Mouse (Mus musculus) MEL (cell line): ENCODE data around the gene Gm49396. TPM values are rescaled to one million over a fixed set of nuclear protein-coding genes. Genes with fewer than 3 reads are reported as not detected.
A peak's percentile ranks its signal among the peaks of the same experiment; 100 is the strongest.

Experiments used
- DNase-seq: peaks from one replicate; pipeline ENCODE4 v3.0.0; 2011; ENCODE audit warnings: low read depth, low spot score
- H3K27ac ChIP-seq: 2 replicates; pipeline ENCODE4 v1.5.1; 2012; ENCODE audit warnings: low read depth, mild to moderate bottlenecking, control low read depth, low read length, moderate library complexity; ENCODE audit not compliant: control insufficient read depth
- H3K27me3 ChIP-seq, 2 experiments: fragments of 150-350 bp in 1 of 2; sonication (generic) in 1 of 2; 2 replicates each; pipeline ENCODE4 v1.6.1; 2012; ENCODE audit warnings: low read length in 2 of 2, mild to moderate bottlenecking in 2 of 2, improper control_type of control experiment in 1 of 2, moderate library complexity in 1 of 2; ENCODE audit not compliant: insufficient read depth in 2 of 2, control insufficient read depth in 1 of 2
- H3K36me3 ChIP-seq, 2 experiments: 2 replicates each; pipeline ENCODE4 v1.6.1; 2012 to 2014; ENCODE audit warnings: low read length in 2 of 2, improper control_type of control experiment in 1 of 2, inconsistent platforms in 1 of 2, mild to moderate bottlenecking in 1 of 2; ENCODE audit not compliant: insufficient read depth in 2 of 2, control insufficient read depth in 1 of 2
- H3K4me1 ChIP-seq, 2 experiments: fragments of 150-350 bp in 1 of 2; sonication (generic) in 1 of 2; 2 replicates each; pipeline ENCODE4 v1.6.1; 2012; ENCODE audit warnings: low read length in 2 of 2, improper control_type of control experiment in 1 of 2, mild to moderate bottlenecking in 1 of 2; ENCODE audit not compliant: insufficient read depth in 2 of 2, control insufficient read depth in 1 of 2
- H3K4me3 ChIP-seq, 2 experiments: fragments of 150-350 bp in 1 of 2; sonication (generic) in 1 of 2; 2 replicates each; pipeline ENCODE4 v1.5.1; 2012; ENCODE audit warnings: low read depth in 2 of 2, low read length in 2 of 2, mild to moderate bottlenecking in 2 of 2, moderate library complexity in 2 of 2, control low read depth in 1 of 2, improper control_type of control experiment in 1 of 2; ENCODE audit not compliant: control insufficient read depth in 1 of 2, insufficient read depth in 1 of 2
- H3K79me2 ChIP-seq: 2 replicates; pipeline ENCODE4 v1.6.1; 2012; ENCODE audit warnings: mild to moderate bottlenecking, low read length, moderate library complexity; ENCODE audit not compliant: control insufficient read depth, poor library complexity, insufficient read depth
- H3K9ac ChIP-seq: 2 replicates; pipeline ENCODE4 v1.6.1; 2012; ENCODE audit warnings: low read depth, mild to moderate bottlenecking, control low read depth, low read length, moderate library complexity; ENCODE audit not compliant: control insufficient read depth, poor library complexity, severe bottlenecking
- H3K9me3 ChIP-seq: fragments of 150-350 bp; sonication (generic); replicated peaks from 2 replicates; pipeline ENCODE4 v1.6.1; 2012; ENCODE audit warnings: mild to moderate bottlenecking, low read length, improper control_type of control experiment, moderate library complexity; ENCODE audit not compliant: insufficient read depth
- GATA1 ChIP-seq: IDR thresholded peaks from 2 replicates; pipeline ENCODE4 v1.6.1; 2011; ENCODE audit warnings: low read depth, low read length, improper control_type of control experiment
- MXI1 ChIP-seq: IDR thresholded peaks from 2 replicates; pipeline ENCODE4 v1.6.1; 2011; ENCODE audit warnings: mild to moderate bottlenecking, low read depth, low read length, improper control_type of control experiment
- MYC ChIP-seq: IDR thresholded peaks from 2 replicates; pipeline ENCODE4 v1.6.1; 2011; ENCODE audit warnings: low read depth, mild to moderate bottlenecking, low read length, improper control_type of control experiment, moderate library complexity
- UBTF ChIP-seq: IDR thresholded peaks from 2 replicates; pipeline ENCODE4 v1.6.1; 2012; ENCODE audit warnings: low read depth, mild to moderate bottlenecking, inconsistent platforms, low read length, improper control_type of control experiment, moderate library complexity, borderline replicate concordance; ENCODE audit not compliant: insufficient read depth
- polyA plus RNA-seq, 2 experiments: library from polyadenylated mRNA; stranded (reverse) in 1 of 2; unstranded in 1 of 2; fragments of >175 nt in 1 of 2; fragments of >200 nt in 1 of 2; gene quantifications; 2 replicates each; pipeline versions ENCODE4 v1.2.1 to v1.2.4; 2012; ENCODE audit warnings: low replicate concordance in 2 of 2, low read depth in 1 of 2; ENCODE audit not compliant: insufficient read length in 2 of 2, insufficient read depth in 1 of 2, missing spikeins in 1 of 2
- total RNA-seq: library from RNA; depleted of rRNA; stranded (reverse); fragments of 300-350 nt; gene quantifications from 2 replicates; pipeline ENCODE4 v1.2.3, GENCODE M21; 2012; rRNA removed

Gene Gm49396
- total and polyA plus RNA-seq, 3 experiments, result 1.9 to 4.2 TPM; not detected in 1

GRCm38 (mm10) chr7:30615049-30615760, 52.1 kb downstream of the Gm49396 start:
- Histone ChIP-seq H3K9me3 (no peaks in the 10 kb centered on the region), H3K27me3 (no peaks in the 10 kb centered on the region), H3K27ac (peak overlapping the region; percentile 19; the same call in 1 of the 2 replicates), H3K9ac (no peak overlapping the region), H3K4me1 (peaks cover 0 to 3% of the 10 kb centered on the region in 2 experiments; a peak in 2 of 4 replicates), H3K4me3 (no peak overlapping the region), H3K36me3 (peaks cover 4 to 10% of the 10 kb centered on the region in 2 experiments), H3K79me2 (no peaks in the 10 kb centered on the region)
- peak; percentile 75 for DNase-seq
- TF ChIP-seq MYC (no peak), GATA1 (peak; percentile 45; the same call in 1 of the 2 replicates), UBTF (no peak), MXI1 (no peak)

Other genes with a start within 250 kb of the Gm49396 start
Only the 30 nearest of the 33 such genes appear.
- not detected in 2 replicates for gene Lrfn3, start 200.6 kb upstream of the Gm49396 start, total RNA-seq
- gene Lrfn3, start 200.6 kb upstream of the Gm49396 start, polyA plus RNA-seq, result not detected
- 2.8 and 3.9 TPM in 2 replicates for gene Tyrobp, start 149.6 kb upstream of the Gm49396 start, total RNA-seq
- 10 to 100 TPM in 1 of 2 experiments, not detected in 1; 13.6 TPM for gene Tyrobp, start 149.6 kb upstream of the Gm49396 start, polyA plus RNA-seq
- gene Hcst, start 143.5 kb upstream of the Gm49396 start, total RNA-seq, result 7.1 and 15.5 TPM in 2 replicates
- 10 to 100 TPM in 1 of 2 experiments, not detected in 1; 28.1 TPM for gene Hcst, start 143.5 kb upstream of the Gm49396 start, polyA plus RNA-seq
- 6.2 and 7.0 TPM in 2 replicates for gene Nfkbid, start 141.6 kb upstream of the Gm49396 start, total RNA-seq
- gene Nfkbid, start 141.6 kb upstream of the Gm49396 start, polyA plus RNA-seq, result 10 to 100 TPM in 1 of 2 experiments, not detected in 1; 16.7 TPM
- gene Aplp1, start 117.8 kb upstream of the Gm49396 start, total RNA-seq, result 1.5 and 1.9 TPM in 2 replicates
- 1 to 10 TPM in 1 of 2 experiments, not detected in 1; 7.1 TPM for gene Aplp1, start 117.8 kb upstream of the Gm49396 start, polyA plus RNA-seq
- not detected in 2 replicates for gene Kirrel2, start 105.7 kb upstream of the Gm49396 start, total RNA-seq
- not detected for gene Kirrel2, start 105.7 kb upstream of the Gm49396 start, polyA plus RNA-seq
- 1.3 and 2.3 TPM in 2 replicates for gene Nphs1, start 105.0 kb upstream of the Gm49396 start, total RNA-seq
- 1 to 10 TPM in 1 of 2 experiments, not detected in 1; 1.2 TPM for gene Nphs1, start 105.0 kb upstream of the Gm49396 start, polyA plus RNA-seq
- not detected in 2 replicates for gene Prodh2, start 69.7 kb upstream of the Gm49396 start, total RNA-seq
- not detected for gene Prodh2, start 69.7 kb upstream of the Gm49396 start, polyA plus RNA-seq
- 1.8 and 2.4 TPM in 2 replicates for gene Arhgap33, start 28.3 kb upstream of the Gm49396 start, total RNA-seq
- gene Arhgap33, start 28.3 kb upstream of the Gm49396 start, polyA plus RNA-seq, result 10 to 100 TPM in 1 of 2 experiments, not detected in 1; 22.3 TPM
- gene Hspb6, start 11.2 kb upstream of the Gm49396 start, total RNA-seq, result 1.2 and 1.5 TPM in 2 replicates
- 10 to 100 TPM in 1 of 2 experiments, not detected in 1; 12.4 TPM for gene Hspb6, start 11.2 kb upstream of the Gm49396 start, polyA plus RNA-seq
- 2.3 and 2.4 TPM in 2 replicates for gene Proser3, start 11.0 kb upstream of the Gm49396 start, total RNA-seq
- 1 to 10 TPM in 1 of 2 experiments, not detected in 1; 8.9 TPM for gene Proser3, start 11.0 kb upstream of the Gm49396 start, polyA plus RNA-seq
- gene Lin37, start 3.5 kb upstream of the Gm49396 start, total RNA-seq, result 10.9 and 12.0 TPM in 2 replicates
- gene Lin37, start 3.5 kb upstream of the Gm49396 start, polyA plus RNA-seq, result 10 to 100 TPM in 1 of 2 experiments, not detected in 1; 49.8 TPM
- gene U2af1l4, start within 50 bp of the Gm49396 start, total RNA-seq, result 67.2 and 74.2 TPM in 2 replicates
- 10 to 100 TPM in 1 of 2 experiments, not detected in 1; 72.5 TPM for gene U2af1l4, start within 50 bp of the Gm49396 start, polyA plus RNA-seq
- gene Psenen, start 283 bp downstream of the Gm49396 start, total RNA-seq, result 43.0 and 60.8 TPM in 2 replicates
- 100 to 1,000 TPM in 1 of 2 experiments, not detected in 1; 157 TPM for gene Psenen, start 283 bp downstream of the Gm49396 start, polyA plus RNA-seq
- 1.3 and 1.7 TPM in 2 replicates for gene Igflr1, start 2.1 kb downstream of the Gm49396 start, total RNA-seq
- 1 to 10 TPM in 1 of 2 experiments, not detected in 1; 3.1 TPM for gene Igflr1, start 2.1 kb downstream of the Gm49396 start, polyA plus RNA-seq
- 13.2 and 15.6 TPM in 2 replicates for gene Kmt2b, start 25.4 kb downstream of the Gm49396 start, total RNA-seq
- 10 to 100 TPM in 1 of 2 experiments, not detected in 1; 48.2 TPM for gene Kmt2b, start 25.4 kb downstream of the Gm49396 start, polyA plus RNA-seq
- 20.1 and 25.9 TPM in 2 replicates for gene Zbtb32, start 35.6 kb downstream of the Gm49396 start, total RNA-seq
- gene Zbtb32, start 35.6 kb downstream of the Gm49396 start, polyA plus RNA-seq, result 10 to 100 TPM in 1 of 2 experiments, not detected in 1; 32.8 TPM
- gene Upk1a, start 49.5 kb downstream of the Gm49396 start, total RNA-seq, result 0.42 and 0.54 TPM in 2 replicates
- gene Upk1a, start 49.5 kb downstream of the Gm49396 start, polyA plus RNA-seq, result 1 to 10 TPM in 1 of 2 experiments, not detected in 1; 1.6 TPM
- gene Cox6b1, start 62.8 kb downstream of the Gm49396 start, total RNA-seq, result 566 and 611 TPM in 2 replicates
- 100 to 1,000 TPM in 1 of 2 experiments, not detected in 1; 799 TPM for gene Cox6b1, start 62.8 kb downstream of the Gm49396 start, polyA plus RNA-seq
- gene Etv2, start 72.5 kb downstream of the Gm49396 start, total RNA-seq, result 0.15 TPM in 1 of 2 replicates, not detected in the other
- gene Etv2, start 72.5 kb downstream of the Gm49396 start, polyA plus RNA-seq, result not detected
- 103 and 124 TPM in 2 replicates for gene Rbm42, start 87.0 kb downstream of the Gm49396 start, total RNA-seq
- gene Rbm42, start 87.0 kb downstream of the Gm49396 start, polyA plus RNA-seq, result 100 to 1,000 TPM in 1 of 2 experiments, not detected in 1; 129 TPM
- gene Haus5, start 101.7 kb downstream of the Gm49396 start, total RNA-seq, result 34.3 and 35.0 TPM in 2 replicates
- gene Haus5, start 101.7 kb downstream of the Gm49396 start, polyA plus RNA-seq, result 10 to 100 TPM in 1 of 2 experiments, not detected in 1; 55.9 TPM
- not detected in 2 replicates for gene Pmis2, start 108.3 kb downstream of the Gm49396 start, total RNA-seq
- not detected for gene Pmis2, start 108.3 kb downstream of the Gm49396 start, polyA plus RNA-seq
- gene 2200002J24Rik, start 135.6 kb downstream of the Gm49396 start, total RNA-seq, result 0.52 TPM in 1 of 2 replicates, not detected in the other
- gene 2200002J24Rik, start 135.6 kb downstream of the Gm49396 start, polyA plus RNA-seq, result 1 to 10 TPM in 1 of 2 experiments, not detected in 1; 1.2 TPM
- gene Atp4a, start 148.9 kb downstream of the Gm49396 start, total RNA-seq, result 2.7 and 3.0 TPM in 2 replicates
- gene Atp4a, start 148.9 kb downstream of the Gm49396 start, polyA plus RNA-seq, result 1 to 10 TPM in 1 of 2 experiments, not detected in 1; 1.5 TPM
- 218 and 266 TPM in 2 replicates for gene Tmem147, start 166.2 kb downstream of the Gm49396 start, total RNA-seq
- gene Tmem147, start 166.2 kb downstream of the Gm49396 start, polyA plus RNA-seq, result 100 to 1,000 TPM; 307 to 324 TPM
- not detected in 2 replicates for gene Gapdhs, start 180.3 kb downstream of the Gm49396 start, total RNA-seq
- gene Gapdhs, start 180.3 kb downstream of the Gm49396 start, polyA plus RNA-seq, result under 1 TPM in 1 of 2 experiments, not detected in 1; 0.49 TPM
- 1.2 TPM in 1 of 2 replicates, not detected in the other for gene Sbsn, start 188.1 kb downstream of the Gm49396 start, total RNA-seq
- gene Sbsn, start 188.1 kb downstream of the Gm49396 start, polyA plus RNA-seq, result under 1 TPM in 1 of 2 experiments, not detected in 1; 0.17 TPM
- gene Dmkn, start 200.4 kb downstream of the Gm49396 start, total RNA-seq, result not detected in 2 replicates
- not detected for gene Dmkn, start 200.4 kb downstream of the Gm49396 start, polyA plus RNA-seq
- not detected in 2 replicates for gene Krtdap, start 224.6 kb downstream of the Gm49396 start, total RNA-seq
- not detected for gene Krtdap, start 224.6 kb downstream of the Gm49396 start, polyA plus RNA-seq